Mouse (Mus musculus): Measurements from ENCODE around the gene Gadd45gip1.
"Not testable (repeated sequence)": the region's sequence is repeated elsewhere in the genome, so short reads cannot be mapped to it uniquely, and the experiment has no call there.

Gadd45gip1 gene

DNA sequence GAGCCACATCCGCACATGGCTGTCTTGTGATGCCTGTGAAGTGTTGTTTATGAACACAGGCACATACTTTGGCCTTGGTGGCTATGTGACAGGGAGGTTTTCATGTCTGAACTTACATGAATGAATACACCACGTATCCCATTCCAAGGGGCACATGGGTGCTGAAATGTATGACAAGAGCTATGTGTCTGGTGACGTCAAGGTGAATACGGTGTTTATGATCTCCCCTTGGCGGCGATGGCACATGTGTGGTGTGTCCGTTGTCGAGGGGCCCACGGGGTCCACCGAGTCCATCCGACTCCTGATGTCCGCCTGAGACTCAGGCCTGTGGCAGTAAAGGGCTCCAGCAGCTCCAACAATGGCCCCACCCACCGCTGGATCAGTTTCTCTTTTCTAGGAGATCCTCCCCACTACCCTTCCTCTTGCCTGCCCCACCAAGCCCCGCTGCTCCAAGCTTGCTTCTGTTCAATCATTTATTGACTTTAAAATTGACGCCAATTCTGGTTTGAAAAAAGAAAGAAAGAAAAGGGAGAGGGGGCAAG, 34.0 kb upstream of the Gadd45gip1 start:
- DNase-seq, result peak; percentile 46

DNA sequence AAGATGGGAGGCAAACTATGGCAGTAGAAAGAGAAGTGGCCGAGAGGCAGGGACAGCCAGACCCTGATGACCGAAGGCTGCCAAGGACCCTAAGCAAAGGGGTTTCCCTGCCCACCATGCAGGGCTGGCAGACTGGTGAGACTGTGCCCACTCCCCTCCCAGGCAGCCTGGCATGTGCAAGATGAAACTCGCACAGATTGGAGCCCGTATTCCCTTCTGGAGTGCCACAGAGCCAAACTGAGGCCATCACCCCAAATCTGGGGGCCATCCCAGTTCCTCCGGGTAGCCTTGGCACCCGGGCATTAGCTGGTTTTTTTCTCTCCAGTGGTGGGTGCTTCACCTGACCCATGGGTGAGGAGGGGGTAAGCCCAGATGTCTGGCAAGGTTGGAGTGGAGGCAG, 33.4 kb upstream of the Gadd45gip1 start:
- DNase-seq, result peak; percentile 57

DNA sequence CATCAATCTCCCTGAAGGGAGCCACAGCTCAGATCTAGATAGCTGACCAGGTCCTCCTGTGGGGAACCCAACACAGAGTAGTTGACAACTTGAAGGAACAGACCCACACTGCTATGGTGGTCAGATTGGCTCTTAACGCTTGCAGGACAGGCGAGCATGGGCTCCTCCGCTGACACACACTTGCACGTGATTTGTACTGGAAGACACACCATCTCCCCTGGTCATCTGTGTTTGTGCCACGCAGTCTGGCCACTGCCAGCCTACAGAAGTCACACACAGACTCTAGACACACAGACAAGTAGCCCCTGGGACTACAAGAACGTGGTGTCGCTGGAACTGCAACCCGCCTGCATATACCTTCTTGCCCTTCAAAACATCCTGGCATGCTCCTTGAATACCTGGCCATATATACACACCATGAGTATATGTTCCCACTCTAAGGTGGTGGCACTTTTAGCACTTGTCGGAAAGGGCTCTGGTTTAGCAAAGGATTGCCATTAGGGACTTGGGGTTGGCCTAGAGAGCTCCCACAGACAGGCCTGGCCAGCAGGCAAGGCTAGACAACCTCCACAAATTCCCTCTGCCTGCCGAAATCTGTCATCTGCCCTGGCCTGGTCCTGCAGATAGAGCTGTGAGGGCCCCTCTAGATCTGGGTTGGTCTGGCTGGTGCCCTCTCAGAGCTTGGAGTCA, 32.7 kb upstream of the Gadd45gip1 start:
- DNase-seq, result peak; percentile 57

DNA sequence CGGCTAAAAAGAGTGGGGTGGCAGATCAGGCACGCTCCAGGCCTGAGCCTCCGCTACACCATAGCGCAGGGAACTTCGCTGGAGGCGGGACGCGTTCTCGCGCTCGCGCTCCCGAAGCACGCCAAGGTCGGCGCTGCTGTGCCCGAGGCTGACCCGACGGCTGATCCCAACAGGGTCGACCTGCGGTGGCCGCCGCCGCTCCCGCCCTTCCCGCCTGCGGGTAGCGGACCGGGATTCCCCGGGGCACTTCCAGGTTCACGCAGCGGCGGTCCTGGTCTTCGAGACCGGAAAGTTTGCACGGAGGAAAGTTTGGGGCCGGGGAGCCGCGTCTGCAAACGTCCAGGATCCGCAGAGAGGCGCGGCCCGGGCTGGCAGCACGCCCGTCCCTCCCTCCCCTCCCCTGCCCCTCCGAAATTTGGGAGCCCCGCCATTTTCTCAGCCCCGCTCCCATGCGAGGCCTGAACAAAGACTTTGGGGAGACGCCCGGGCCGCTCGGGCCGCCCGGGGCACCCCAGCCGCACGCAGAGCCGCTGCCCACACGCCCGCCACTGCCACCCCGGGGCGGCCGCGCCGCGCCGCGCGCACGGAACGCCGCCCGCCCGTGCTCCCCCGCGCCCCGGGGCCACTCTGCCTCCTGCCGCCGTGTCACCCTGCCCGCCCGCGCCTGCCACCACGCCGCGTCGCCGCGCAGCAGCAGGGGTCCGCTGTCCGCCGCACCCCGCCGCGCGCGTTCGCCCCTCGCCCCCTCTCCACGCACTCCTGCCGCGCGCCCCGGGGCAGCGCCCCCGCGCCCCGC, 32.0 kb upstream of the Gadd45gip1 start:
- peak; percentile 69 for DNase-seq

DNA sequence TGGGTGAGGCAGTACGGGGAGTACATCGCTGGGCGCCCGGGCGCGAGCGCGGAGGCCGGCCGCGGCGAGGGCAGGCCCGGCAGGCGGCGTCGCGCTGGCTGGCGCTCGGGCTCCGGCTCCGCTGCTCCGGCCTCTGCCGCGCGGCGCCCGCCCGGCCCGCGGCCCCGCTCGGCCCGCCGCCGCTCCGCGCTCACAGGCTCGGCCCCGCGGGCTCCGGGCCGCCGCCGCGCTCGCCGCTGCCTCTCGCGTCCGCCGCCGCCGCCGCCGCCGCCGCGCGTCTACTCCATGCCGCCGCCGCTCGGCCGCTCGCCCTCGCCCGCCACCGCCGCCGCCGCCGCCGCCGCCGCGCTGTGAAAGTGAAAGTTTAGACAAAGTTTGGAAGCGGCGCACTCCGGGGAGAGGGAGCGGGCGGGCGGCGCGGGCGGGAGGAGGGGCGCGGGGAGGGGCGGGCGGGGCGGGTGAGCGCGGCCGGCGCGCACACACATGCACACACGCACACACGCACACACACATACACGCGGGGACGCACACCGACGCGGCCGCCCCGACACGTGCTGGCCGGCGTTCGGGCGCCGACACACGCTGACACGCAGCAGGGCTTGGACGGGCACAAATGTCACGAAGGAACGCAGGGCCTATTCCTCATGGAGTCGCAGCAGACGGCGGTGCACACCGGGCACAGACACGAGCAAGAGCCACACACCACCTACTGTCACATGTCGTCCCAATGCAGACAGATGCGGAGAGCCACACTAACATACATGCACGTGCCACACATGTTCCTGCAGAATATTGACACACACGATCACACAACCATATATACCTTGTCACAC, 31.1 kb upstream of the Gadd45gip1 start, which contains the start of gene Nfix:
Gene Nfix, minus strand, starts transcription at position 346 of the 833 bp plus-strand sequence.
- peak; percentile 80 for DNase-seq

DNA sequence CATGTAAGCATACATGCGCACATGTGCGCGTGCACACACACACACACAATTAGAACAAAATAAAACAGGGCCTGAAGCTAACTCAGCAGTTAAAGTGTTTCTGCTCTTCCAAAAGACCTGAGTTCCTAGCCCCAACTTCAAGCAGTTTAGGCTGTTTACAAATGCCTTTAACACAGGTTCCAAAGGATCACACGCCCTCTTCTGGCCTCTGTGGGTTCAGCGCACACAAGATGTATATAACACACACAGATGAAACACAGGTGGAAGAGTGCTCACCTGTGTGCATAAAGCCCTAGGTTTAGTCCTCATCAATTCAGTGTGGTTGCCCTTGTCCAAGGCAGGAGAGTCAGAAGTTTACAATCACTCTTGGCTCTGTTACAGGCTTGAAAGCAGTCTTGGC, 25.3 kb upstream of the Gadd45gip1 start:
- DNase-seq, result no peak

DNA sequence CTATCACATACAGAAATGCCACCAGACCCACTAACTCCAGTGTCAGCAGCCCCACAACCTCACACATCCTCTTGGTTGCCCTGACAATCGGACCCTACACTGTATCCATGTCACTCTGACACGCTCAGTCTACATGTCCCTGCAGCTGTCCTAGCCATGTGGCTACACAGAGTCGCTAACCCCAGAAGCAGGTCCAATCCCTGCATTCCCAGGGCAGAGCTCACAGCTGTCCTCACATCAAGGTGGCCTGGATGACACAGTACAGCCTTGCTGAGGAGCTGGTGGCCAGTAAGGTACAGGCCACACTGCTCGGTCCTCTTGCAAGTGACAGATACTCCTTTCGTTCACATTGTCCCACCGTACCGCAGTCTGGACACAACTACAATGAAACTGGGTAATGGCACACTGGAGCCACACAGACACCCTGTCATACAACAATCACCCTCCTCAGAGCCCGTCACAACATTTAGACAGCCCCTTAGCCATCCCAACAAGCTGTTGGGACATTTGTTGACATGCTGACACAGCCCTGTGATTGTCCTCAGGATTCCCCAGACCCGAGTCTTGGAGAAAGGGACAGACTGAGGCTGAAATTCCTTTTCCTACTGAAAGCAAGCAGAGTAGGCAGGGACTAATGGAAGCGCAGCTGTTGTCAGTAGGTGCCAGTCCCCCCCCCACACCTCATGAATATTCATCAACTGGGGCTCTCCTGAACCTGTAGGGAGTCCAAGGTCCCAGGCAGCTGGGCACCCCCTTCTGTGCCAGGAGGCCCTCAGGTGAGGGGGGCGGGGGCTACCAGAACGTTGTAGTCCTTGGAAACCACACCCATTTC, 22.0 kb upstream of the Gadd45gip1 start:
- DNase-seq, result no peak

DNA sequence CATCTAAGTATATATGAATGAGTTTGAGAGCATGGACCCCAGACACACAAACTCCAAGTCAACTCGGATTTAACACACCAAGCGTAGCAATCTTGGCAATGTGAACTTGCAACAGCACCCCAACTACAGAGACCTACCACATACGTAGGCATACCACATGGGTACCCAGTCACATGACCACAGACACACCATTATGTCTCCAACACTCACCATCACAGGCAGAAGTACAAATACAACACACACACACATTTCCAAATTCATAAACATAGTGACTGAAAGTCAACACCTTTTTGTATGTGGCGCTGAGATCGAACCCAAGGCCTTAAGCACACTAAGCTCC, 21.4 kb upstream of the Gadd45gip1 start:
- no peak for DNase-seq

DNA sequence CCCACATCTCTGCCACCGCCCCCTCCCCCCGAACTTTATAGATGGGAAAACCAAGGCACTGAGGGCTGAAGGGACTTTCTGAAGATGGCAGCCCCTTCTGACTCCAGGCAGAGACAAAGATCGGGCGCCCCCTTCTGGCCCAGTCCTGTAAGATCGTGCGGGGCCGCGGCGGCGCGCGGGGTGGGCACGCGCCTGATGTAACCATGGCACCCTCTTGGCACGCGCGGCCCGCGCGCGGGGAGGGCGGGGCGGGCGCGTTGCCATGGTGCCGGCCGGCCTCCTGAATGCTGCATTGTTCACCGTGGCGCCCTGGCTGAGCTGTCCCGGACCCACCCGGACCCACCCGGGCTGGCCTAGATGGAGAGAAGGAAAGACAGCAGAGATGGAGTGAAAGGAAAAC, 20.4 kb upstream of the Gadd45gip1 start:
- DNase-seq, result peak; percentile 94

DNA sequence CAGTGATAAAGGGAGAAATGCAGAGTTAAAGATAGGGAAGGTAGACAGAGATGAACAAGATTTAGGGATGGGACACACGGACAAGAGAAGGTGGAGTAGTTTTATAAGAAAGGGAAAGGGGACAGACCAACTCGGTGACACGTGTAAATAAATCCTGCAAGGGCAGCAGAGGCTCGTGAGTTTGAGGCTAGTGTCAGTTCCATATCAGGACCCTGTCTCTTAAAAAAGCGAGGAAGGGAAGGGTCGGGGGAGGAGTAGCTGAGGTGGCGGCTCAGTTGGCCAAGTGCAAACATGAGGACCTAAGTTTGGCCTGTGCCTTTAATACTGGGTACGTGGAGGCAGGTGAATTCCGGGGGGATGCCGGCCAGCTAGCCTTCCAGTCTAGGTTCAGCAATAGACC, 20.0 kb upstream of the Gadd45gip1 start:
- peak; percentile 50 for DNase-seq

DNA sequence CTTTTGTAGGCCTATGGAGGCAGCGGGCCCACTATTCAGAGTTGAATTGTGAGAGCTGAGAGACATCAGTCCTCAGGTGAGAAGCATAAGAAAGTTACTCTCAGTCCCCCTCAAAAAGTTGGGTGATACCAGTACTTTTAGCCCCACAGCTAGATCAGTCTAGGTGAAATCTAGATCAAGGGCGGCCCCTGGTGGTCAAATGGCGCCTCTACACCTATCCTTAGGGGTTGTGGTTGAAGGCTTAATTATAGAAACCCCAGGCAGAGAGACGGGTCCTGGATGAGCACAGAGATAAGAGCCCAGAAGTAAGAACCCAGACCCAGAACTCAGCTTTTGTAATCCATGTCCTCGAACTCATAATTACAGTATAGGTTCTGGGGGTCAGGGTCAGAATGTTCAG, 18.3 kb upstream of the Gadd45gip1 start:
- DNase-seq, result peak; percentile 77

DNA sequence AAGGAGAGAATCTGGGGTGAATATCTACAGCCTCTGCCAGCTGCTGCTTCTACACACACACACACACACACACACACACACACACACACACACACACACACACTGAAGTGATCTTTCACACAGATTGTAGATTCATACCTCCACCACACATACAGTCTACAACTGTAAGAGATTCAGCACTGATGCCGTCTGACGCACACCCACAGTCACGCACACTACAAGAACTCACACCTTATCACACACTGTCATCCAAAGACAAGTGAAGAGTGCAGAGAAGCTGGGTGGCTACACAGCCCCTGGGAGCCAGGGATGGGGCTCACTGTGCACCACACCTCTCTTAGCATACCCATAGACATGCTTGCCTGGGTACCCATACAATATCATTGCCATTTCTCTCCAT, 17.5 kb upstream of the Gadd45gip1 start:
- DNase-seq, result no peak

DNA sequence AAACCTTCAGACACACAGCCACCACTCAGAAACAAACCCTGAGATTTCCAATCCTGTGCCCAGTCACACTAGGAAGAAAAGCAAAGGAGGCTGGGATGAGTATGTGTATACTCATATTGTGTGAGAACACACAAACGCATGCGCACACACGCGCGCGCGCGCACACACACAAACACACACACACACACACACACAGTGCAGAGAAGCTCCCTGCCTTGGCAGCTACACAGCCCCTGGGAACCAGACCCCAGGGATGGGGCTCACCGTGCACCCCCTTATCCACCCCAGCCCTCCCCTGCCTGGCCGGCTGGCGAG, 17.1 kb upstream of the Gadd45gip1 start:
- peak; percentile 70 for DNase-seq

DNA sequence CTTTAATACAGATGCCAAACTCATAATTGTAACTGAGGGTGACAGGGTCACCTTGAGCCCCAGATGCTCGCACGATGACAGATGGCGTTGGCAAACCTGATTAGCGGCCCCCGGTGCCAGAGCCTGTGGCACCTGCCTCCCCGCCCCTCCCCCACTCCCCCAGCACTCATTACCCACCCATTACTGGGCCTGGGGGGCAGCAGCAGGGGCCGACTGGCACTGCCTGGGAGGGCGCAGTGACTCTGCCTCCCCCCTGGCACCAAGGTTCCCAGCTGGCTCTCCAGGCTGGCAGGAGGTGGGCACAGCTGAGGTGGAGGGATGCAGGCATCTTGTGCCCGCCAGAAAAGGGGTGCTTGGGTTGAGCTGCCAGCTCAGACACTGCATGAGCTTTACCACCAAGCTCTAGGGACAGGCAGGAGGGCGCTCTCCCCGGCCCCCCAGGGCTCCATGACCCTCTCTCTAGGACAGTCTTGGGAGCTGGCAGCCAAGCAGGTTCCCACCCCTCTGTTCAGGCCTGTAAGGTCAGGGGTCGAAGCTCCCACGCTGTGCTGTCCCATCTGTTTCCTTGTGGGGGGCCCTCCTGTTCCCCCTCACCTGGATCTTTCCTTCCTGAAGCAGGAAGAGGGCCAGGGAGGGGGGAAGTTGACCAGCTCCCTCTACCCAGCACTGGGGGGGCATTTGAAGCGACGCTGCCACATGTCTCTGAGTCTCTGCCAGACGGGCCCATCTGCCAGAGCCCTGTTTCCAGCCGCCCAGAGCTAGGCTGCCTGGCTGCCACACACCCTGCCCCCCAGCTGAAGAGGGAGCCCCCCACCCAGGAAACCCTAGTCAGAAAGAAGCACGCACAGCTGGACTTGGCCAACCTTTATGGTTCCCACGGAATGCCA, 16.5 kb upstream of the Gadd45gip1 start:
- DNase-seq, result peak; percentile 81

DNA sequence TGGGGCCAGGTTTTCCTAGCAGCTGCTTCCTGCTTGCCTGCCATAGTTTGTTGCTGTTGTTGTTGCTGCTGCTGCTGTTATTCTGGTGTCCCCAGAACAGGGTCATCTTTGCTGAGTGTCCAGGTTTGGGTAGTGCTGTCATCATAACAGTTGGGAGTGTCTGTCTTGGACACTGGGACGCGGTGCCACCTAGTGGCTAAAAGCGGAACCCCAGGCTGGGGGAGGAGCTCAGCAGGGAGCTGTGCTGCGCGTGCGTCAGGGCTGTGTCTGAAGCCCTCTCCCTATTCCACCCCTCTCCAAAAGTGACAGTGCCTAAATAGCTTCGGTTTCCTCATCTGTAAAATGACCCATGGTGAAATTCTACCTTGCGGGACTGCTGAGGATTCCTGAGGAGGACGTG, 15.8 kb upstream of the Gadd45gip1 start:
- DNase-seq, result peak; percentile 93

DNA sequence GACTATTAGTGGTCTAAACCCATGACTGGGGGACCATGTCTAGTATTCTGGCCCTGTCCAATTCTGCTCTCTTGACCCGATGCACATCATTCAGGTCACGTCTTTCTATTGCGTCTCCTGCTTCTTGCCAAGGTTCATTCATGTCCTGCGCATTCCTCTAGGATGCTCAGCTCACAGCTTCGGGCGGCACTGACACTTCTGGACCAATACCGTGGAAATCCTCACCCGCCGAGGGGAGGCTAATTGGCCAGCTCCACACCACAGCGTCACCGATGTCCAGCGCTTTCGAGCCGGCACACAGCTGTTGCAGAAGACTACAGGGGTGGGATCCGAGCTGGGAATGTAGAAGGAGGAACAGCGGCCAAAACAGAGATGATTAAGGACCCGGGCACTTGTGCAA, 15.2 kb upstream of the Gadd45gip1 start:
- peak; percentile 52 for DNase-seq

DNA sequence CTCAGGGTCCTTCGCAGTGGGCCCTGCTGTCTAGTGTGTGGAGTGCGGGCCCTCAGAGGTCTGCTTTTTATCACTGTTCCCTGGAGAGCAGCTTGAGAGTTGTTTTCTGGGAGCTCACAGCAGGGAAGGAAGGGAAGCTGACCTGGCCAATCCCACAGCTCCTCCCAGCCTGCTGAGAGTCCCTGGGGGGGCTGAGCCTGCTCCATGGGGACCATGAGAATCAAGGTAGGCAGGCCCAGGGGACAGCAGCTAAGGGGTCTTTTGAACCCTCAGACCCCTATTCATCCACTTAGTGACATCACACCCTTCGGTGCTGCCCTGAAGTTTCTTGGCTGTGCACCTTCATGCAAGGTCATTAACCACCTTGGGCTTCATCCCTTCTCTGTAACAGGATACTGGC, 8.6 kb upstream of the Gadd45gip1 start, which contains the start of gene Dand5:
Gene Dand5, minus strand, starts transcription at position 101 of the 400 bp plus-strand sequence.
- no peak for DNase-seq

DNA sequence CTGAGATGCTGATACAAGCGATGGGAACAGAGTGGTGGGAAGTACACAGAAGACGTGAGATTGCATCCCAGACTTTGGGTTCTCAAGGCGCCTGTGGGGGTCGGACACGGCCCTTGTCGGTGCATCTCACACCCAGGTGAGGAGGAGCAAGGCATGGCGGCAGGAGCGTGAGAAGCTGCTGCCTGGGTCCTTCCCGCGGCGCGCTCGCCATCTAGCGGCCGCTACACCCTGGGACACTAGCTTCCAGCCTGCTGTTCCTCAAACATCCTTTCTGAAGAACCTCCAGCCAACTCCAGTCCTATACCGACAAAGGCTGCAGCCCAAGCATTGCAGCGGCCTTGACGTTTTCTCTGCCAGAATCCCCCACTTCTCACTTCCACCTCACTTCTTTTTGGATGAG, 7.7 kb upstream of the Gadd45gip1 start:
- DNase-seq, result peak; percentile 75

DNA sequence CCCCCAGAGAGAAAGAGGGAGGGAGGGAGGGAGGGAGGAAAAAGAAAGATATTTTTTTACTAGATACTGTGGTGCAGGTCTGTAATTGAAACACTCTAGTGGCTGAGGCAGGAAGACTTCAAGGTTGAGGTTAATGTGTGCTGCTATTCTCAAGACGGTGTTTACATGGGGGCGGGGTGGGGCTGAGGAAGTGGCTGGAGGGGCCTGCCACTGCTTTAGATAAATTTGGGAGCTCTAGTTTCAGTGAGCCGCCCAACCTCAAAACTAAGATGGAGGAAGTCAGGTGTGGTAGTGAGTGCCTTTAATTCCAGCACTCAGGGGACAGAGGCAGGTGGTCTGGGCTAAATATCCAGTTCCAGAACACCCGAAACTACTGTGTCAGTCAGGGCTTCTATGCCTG, 5.7 kb upstream of the Gadd45gip1 start:
- DNase-seq, result no peak

DNA sequence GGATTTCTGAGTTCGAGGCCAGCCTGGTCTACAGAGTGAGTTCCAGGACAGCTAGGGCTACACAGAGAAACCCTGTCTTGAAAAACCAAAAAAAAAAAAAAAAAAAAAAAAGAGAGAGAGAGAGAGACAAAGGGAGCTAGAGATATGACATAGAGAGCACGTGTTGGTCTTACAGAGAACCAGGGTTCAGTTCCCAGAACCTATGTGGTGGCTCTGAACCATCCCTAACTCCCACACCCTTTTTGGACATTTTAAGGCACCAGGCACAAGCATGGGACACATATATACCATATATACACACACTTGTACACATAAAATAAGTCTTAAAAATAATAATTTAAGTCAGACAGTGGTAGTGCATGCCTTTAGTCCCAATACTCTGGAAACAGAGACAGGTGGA, 4.8 kb upstream of the Gadd45gip1 start:
- DNase-seq, result not testable (repeated sequence)

DNA sequence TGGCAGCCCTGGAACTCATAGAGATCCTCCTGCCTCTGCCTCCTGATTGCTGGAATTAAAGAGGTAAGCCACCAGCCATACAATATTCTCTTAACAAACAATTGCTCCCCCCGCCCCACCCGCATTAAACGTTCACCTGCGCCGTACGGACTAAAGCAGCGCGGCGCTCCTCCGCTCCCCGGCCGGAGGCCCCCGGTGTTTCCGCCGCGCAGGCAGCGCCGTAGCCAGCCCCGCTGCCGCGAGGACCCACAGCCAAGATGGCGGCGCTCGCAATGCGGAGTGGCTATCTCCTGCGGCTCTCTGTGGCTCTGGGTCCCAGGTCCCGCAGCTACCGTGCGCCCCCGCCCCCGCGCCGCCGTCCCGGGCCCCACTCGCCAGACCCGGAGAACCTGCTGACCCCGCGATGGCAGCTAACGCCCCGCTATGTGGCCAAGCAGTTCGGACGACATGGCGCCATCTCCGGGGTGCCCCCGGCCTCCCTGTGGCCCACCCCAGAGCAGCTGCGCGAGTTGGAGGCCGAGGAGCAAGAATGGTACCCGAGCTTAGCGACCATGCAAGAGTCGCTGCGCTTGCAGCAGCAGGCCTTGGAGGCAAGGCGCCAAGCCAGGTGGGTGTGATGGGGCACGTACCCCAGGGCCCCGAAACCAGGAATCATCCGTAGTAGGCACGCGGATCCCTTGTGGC, 854 bp downstream of the Gadd45gip1 start:
- peak; percentile 82 for DNase-seq
